Mouse (Mus musculus) forebrain, embryonic 16.5 days (tissue): ENCODE measurements at regions not wholly inside any gene's neighbourhood (a gene's known extent, or its start where the extent isn't known, plus 50 kb on each side); places are given as distances from the start of the nearest gene placed in this dataset.

Source experiments
- ATAC-seq: fragments of 200-750 bp; cut with Nextera tagmentation; 2 replicates; pipeline ENCODE4 v1.8.0; 2017; ENCODE audit warnings: mild to moderate bottlenecking, moderate library complexity
- H3K27ac ChIP-seq: fragments of 300-500 bp; sonication (generic); 2 replicates; pipeline ENCODE4 v1.5.1; 2014; ENCODE audit warnings: low read length, control low read depth
- H3K27me3 ChIP-seq: fragments of 300-500 bp; sonication (generic); replicated peaks from 2 replicates; pipeline ENCODE4 v1.6.1; 2014; ENCODE audit warnings: low read length; ENCODE audit not compliant: control insufficient read depth, insufficient read depth
- H3K36me3 ChIP-seq: fragments of 300-500 bp; sonication (generic); 2 replicates; pipeline ENCODE4 v1.6.1; 2014; ENCODE audit not compliant: control insufficient read depth, insufficient read depth
- H3K4me1 ChIP-seq: fragments of 300-500 bp; sonication (generic); replicated peaks from 2 replicates; pipeline ENCODE4 v1.6.1; 2014; ENCODE audit warnings: low read length; ENCODE audit not compliant: control insufficient read depth, insufficient read depth
- H3K4me2 ChIP-seq: fragments of 300-500 bp; sonication (generic); 2 replicates; pipeline ENCODE4 v1.6.1; 2014; ENCODE audit warnings: mild to moderate bottlenecking, low read length, control low read depth
- H3K4me3 ChIP-seq: fragments of 300-500 bp; sonication (generic); replicated peaks from 2 replicates; pipeline ENCODE4 v1.5.1; 2014; ENCODE audit warnings: mild to moderate bottlenecking, low read length, control low read depth
- H3K9ac ChIP-seq: fragments of 300-500 bp; sonication (generic); replicated peaks from 2 replicates; pipeline ENCODE4 v1.6.1; 2014; ENCODE audit warnings: low read depth, low read length, control low read depth
- H3K9me3 ChIP-seq: fragments of 300-500 bp; sonication (generic); 2 replicates; pipeline ENCODE4 v1.6.1; 2016; ENCODE audit warnings: low read length; ENCODE audit not compliant: control insufficient read depth
- WGBS: fragments of 180-500 bp; shearing (Covaris S2); extraction: QIAGEN DNeasy Blood & Tissue Kit; methylation state at CpG from one replicate; pipeline ENCODE4 v1.1.7; 2014; 5-methylcytosine and 5-hydroxymethylcytosine counted together

DNA sequence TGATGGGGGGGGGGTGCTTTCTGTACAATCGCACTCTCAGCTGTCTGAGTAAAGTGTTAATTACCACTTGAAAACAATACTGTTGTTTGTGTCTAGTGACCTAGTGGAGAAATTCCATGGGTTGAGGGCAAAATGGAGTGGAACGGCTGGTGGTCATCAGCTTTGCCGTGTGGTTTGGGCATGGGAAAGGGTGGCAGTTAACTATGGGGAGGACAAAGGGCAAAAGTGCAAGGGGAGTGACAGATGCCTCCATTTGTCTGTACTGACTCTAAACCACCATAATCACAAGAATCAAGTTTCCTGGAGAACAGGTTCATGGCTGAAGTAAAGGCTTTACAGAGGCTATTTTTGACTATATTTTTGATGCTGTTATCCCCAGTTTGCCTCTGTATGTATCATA is 294.0 kb upstream of the Slc30a5 start:
- H3K9ac ChIP-seq, result no peak overlapping the region
- no peaks in the 10 kb centered on the region for H3K27me3 ChIP-seq
- peaks cover 5% of the 10 kb centered on the region for H3K4me1 ChIP-seq
- WGBS, result 74% methylated on average over 3 of the region's 3 CpGs
- H3K36me3 ChIP-seq, result no peaks in the 10 kb centered on the region
- H3K4me2 ChIP-seq, result no peak overlapping the region
- H3K4me3 ChIP-seq, result no peak overlapping the region
- no peak overlapping the region for H3K27ac ChIP-seq
- no peak for ATAC-seq
- no peaks in the 10 kb centered on the region for H3K9me3 ChIP-seq

DNA sequence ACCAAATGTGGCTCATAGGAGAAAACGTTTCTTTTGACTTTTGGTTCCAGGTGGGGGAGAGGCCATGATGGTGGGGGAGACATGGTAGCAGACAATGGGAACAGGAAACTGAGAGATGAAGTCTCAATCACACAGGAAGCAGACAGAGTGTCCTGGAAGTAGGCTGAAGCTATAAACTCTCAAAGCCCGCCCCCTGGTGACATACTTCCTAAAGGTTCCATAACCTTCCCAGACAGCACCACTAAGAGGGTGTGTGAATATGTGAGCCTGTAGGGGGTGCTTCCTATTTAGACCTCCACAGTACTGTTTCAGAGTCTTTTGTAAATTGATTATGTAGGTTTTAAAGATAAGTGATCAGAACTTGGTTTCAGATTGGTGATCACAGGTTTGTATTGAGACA is 284.1 kb upstream of the Slc30a5 start:
- no peak overlapping the region for H3K27ac ChIP-seq
- H3K4me1 ChIP-seq, result no peaks in the 10 kb centered on the region
- H3K9me3 ChIP-seq, result no peaks in the 10 kb centered on the region
- no peak overlapping the region for H3K9ac ChIP-seq
- 93% methylated on average over 2 of the region's 2 CpGs for WGBS
- H3K4me3 ChIP-seq, result no peak overlapping the region
- no peaks in the 10 kb centered on the region for H3K36me3 ChIP-seq
- no peaks in the 10 kb centered on the region for H3K27me3 ChIP-seq
- ATAC-seq, result no peak
- no peak overlapping the region for H3K4me2 ChIP-seq

GRCm38 (mm10) chr13:101115296-101115695 is 282.1 kb upstream of the Slc30a5 start:
- no peaks in the 10 kb centered on the region for H3K4me1 ChIP-seq
- H3K9ac ChIP-seq, result no peak overlapping the region
- H3K27ac ChIP-seq, result no peak overlapping the region
- no peak overlapping the region for H3K4me3 ChIP-seq
- no peak overlapping the region for H3K4me2 ChIP-seq
- 77% methylated on average over 5 of the region's 5 CpGs for WGBS
- no peak for ATAC-seq
- no peaks in the 10 kb centered on the region for H3K36me3 ChIP-seq
- no peaks in the 10 kb centered on the region for H3K9me3 ChIP-seq
- H3K27me3 ChIP-seq, result no peaks in the 10 kb centered on the region

- Histone ChIP-seq H3K9ac (no peak overlapping the region), H3K4me1 (no peaks in the 10 kb centered on the region), H3K36me3 (no peaks in the 10 kb centered on the region), H3K4me3 (no peak overlapping the region), H3K27ac (no peak overlapping the region), H3K4me2 (no peak overlapping the region), H3K9me3 (no peaks in the 10 kb centered on the region), H3K27me3 (no peaks in the 10 kb centered on the region)
- WGBS, result 91% methylated on average over 4 of the region's 4 CpGs
- ATAC-seq, result no peak
Measured at GRCm38 (mm10) chr13:101112176-101112575, 278.9 kb upstream of the Slc30a5 start.

DNA sequence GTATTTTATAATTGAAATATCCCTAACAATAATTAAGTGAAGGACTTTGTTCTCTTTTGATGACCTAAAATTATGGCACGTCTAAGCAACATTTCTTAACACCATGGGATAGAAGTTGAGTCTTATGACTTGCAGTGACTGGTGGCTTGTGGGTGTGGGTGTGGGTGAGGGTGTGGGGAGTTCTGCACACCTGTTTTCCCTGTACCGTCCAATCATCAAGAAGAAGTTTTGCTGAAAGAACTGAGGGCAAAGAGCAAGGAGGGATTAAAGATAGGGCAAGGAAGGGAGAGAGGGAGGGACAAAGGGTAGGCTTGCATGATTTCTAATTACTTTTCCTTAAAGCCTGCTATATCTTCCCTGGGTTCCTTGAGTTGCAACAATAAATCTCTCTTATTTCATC is 278.5 kb upstream of the Slc30a5 start:
- no peak for ATAC-seq
- no peak overlapping the region for H3K9ac ChIP-seq
- H3K4me3 ChIP-seq, result no peak overlapping the region
- no peaks in the 10 kb centered on the region for H3K9me3 ChIP-seq
- no peak overlapping the region for H3K27ac ChIP-seq
- H3K4me2 ChIP-seq, result no peak overlapping the region
- H3K4me1 ChIP-seq, result no peaks in the 10 kb centered on the region
- no peaks in the 10 kb centered on the region for H3K27me3 ChIP-seq
- WGBS, result 85% methylated on average over 2 of the region's 2 CpGs
- no peaks in the 10 kb centered on the region for H3K36me3 ChIP-seq

GRCm38 (mm10) chr13:101100621-101101020 is 267.4 kb upstream of the Slc30a5 start:
- H3K9me3 ChIP-seq, result no peaks in the 10 kb centered on the region
- H3K4me2 ChIP-seq, result no peak overlapping the region
- no peaks in the 10 kb centered on the region for H3K27me3 ChIP-seq
- no peak overlapping the region for H3K4me3 ChIP-seq
- H3K4me1 ChIP-seq, result no peaks in the 10 kb centered on the region
- H3K27ac ChIP-seq, result no peak overlapping the region
- no peaks in the 10 kb centered on the region for H3K36me3 ChIP-seq
- no peak for ATAC-seq
- WGBS, result 53% methylated on average over 3 of the region's 3 CpGs
- H3K9ac ChIP-seq, result no peak overlapping the region

GRCm38 (mm10) chr13:101096856-101097255 is 263.6 kb upstream of the Slc30a5 start:
- no peak for ATAC-seq
- Histone ChIP-seq H3K9me3 (no peaks in the 10 kb centered on the region), H3K27me3 (no peaks in the 10 kb centered on the region), H3K4me2 (no peak overlapping the region), H3K36me3 (no peaks in the 10 kb centered on the region), H3K4me3 (no peak overlapping the region), H3K9ac (no peak overlapping the region), H3K27ac (no peak overlapping the region), H3K4me1 (peaks cover 3% of the 10 kb centered on the region; the same call in 1 of the 2 replicates)
- 93% methylated on average over 1 of the region's 1 CpGs for WGBS

GRCm38 (mm10) chr13:101096221-101096620 is 263.0 kb upstream of the Slc30a5 start:
- Histone ChIP-seq H3K27ac (no peak overlapping the region), H3K9me3 (no peaks in the 10 kb centered on the region), H3K4me2 (no peak overlapping the region), H3K4me3 (no peak overlapping the region), H3K4me1 (peaks cover 3% of the 10 kb centered on the region; the same call in 1 of the 2 replicates), H3K27me3 (no peaks in the 10 kb centered on the region), H3K36me3 (no peaks in the 10 kb centered on the region), H3K9ac (no peak overlapping the region)
- WGBS, result 79% methylated on average over 6 of the region's 6 CpGs
- ATAC-seq, result no peak

GRCm38 (mm10) chr13:101095057-101095831 is 262.0 kb upstream of the Slc30a5 start:
- H3K27me3 ChIP-seq, result no peaks in the 10 kb centered on the region
- H3K9me3 ChIP-seq, result no peaks in the 10 kb centered on the region
- peaks cover 3% of the 10 kb centered on the region; the same call in 1 of the 2 replicates for H3K4me1 ChIP-seq
- WGBS, result 92% methylated on average over 6 of the region's 6 CpGs
- H3K27ac ChIP-seq, result no peak overlapping the region
- no peak overlapping the region for H3K4me2 ChIP-seq
- ATAC-seq, result no peak
- H3K9ac ChIP-seq, result no peak overlapping the region
- H3K4me3 ChIP-seq, result no peak overlapping the region
- H3K36me3 ChIP-seq, result no peaks in the 10 kb centered on the region

- H3K36me3 ChIP-seq, result no peaks in the 10 kb centered on the region
- peak overlapping the region; percentile 41 for H3K4me2 ChIP-seq
- no peaks in the 10 kb centered on the region for H3K9me3 ChIP-seq
- no peak overlapping the region for H3K4me3 ChIP-seq
- H3K27ac ChIP-seq, result no peak overlapping the region; the same call in 1 of the 2 replicates
- no peak for ATAC-seq
- no peaks in the 10 kb centered on the region for H3K27me3 ChIP-seq
- no peak overlapping the region for H3K9ac ChIP-seq
- 64% methylated on average over 10 of the region's 10 CpGs for WGBS
- H3K4me1 ChIP-seq, result peaks cover 3% of the 10 kb centered on the region; the same call in 1 of the 2 replicates
Measured at GRCm38 (mm10) chr13:101092743-101093131, 259.5 kb upstream of the Slc30a5 start.
